Mouse (Mus musculus) ovary, postnatal 36 days (tissue): ENCODE measurements around the gene Srl.

Experiments
- DNase-seq: peaks from one replicate; pipeline ENCODE4 v3.0.0; 2022; ENCODE audit warnings: low spot score, mixed read lengths

Srl gene

DNA sequence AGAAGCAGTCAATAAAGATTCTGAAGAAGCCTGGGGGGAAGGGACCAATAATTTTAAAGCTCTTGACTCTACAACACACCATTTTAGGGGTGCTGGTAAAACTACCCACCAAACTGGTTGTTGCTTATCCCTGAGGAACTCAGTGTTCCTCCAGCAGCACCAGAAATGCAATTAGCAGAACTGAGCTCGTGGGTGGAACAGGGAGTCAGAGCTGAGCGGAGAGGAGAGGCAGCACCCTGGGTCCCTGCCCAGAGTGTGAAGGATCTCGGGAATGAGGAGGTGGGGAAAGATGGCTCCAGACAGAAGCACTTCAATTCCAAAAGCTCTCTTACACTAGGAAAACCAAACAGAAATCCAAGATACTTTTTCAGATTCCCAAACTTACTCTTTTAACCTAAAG, 68.9 kb downstream of the Srl start:
- peak; percentile 52 for DNase-seq

DNA sequence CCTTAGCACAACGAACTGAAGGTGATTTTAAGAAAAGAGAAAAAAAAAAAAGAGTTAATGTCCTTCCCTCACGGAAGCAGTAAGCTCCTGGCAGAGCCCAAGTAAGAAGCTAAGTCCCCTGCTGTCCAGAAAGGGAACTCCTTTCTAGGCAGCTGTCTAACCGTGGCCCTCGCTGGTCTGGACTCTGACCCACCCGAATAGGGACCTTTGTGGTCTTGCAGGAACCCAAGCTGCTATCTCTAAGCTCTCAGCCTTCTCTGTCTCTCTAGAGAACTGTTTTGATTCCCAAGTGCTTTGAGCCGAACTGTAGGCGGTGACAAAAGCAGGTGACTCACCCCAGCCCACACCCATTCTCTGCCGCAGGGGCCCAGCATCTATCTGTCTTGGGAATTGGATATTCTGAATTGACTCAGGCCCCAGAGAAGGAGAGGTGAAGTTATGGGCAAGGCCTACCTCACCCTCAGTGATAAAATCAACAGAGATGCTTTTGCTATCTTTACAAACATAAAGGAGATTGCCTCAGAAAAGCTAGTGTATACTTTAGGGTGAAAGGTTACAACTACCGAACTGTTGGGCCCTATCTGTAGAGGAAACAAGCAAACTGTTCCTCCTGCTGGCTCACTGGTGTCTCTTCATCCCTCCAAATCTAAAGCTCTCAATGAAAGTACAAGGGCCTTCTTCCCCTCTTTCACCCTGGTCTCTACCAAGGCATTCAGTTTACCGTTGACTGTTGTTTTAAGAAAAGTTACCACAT, 71.8 kb downstream of the Srl start:
- DNase-seq: no peak

DNA sequence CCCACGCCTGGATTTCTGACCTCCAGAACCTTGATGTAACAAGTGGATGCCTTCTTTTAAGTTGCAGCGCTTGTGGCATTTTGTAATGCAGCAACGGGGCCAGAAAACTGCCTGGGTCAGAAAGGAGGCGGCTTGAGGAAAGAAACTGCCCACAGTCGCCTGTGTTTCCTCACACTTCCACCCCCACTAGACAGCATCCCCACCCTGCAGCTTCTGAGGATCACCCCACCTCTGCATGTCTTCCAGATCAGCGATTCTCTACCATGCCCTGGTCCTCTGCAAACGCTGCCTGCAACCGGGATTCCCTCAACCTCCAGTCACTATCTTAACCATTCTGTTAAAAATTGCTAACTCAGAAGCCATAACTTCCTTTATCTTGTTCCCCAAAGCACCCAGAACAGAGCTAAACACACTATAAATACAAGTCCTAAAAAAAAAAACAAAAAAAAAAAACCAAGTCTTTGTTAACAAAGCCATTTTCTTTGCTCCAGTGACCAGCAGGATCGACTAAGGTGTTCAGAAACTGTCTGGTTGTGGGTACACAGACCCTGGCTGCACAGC, 77.0 kb downstream of the Srl start:
- DNase-seq: no peak

DNA sequence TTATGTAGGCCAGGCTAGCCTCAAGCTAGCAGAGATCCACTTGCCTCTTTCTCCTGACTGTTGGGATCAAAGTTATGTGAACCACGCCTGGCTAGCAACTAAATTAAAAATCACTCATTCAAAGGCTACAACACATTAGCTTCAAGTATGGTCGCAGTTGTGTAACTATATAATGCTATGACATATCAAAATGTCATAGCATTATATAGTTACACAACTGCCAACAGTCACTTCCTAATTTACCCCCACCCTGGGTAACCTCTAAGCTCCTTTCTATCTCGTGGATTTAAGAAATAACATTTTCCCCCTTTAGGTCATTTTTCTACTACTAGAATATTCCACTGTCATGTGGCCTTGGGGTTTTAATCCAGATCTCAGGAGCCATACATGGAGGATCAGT, 83.7 kb downstream of the Srl start:
- DNase-seq: no peak

DNA sequence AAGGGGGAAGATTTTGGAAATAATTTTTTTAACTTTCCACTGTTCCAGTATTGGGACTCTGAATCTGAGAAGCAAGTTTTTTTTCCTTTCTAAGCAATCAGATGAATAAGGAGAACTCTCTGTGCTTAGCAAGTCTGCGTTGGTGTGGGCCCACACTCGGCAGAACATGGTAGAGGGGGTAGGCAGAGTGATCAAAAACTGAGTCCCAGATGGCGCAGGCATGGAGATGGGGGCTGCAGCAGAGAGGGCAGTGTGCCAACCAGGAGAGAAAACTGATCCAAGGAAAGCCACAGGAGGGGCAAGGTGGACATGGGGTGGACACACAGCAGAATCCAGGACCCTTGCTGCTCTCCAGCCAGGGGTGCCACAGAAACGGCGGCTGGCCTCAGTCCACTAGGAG, 85.2 kb downstream of the Srl start:
- DNase-seq: no peak

DNA sequence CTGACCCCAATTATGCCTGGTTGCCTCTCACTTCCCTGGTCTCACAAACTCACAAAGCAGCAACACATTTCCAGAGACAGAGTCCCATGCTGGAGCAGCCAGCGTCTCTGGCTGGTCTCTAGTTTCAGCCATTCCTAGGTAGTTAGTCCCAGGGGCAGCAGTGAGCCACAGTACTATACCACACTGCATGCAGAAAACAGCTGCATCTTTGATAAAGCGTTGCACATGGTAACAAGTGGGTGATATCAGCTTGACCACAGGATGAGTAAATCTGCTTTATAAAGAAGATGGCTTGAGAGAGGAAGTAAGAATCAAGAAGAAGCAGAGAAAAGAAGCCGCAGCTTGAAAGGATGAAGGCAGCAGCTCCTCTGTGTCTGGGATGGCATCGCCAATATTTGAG, 85.9 kb downstream of the Srl start:
- no peak for DNase-seq

DNA sequence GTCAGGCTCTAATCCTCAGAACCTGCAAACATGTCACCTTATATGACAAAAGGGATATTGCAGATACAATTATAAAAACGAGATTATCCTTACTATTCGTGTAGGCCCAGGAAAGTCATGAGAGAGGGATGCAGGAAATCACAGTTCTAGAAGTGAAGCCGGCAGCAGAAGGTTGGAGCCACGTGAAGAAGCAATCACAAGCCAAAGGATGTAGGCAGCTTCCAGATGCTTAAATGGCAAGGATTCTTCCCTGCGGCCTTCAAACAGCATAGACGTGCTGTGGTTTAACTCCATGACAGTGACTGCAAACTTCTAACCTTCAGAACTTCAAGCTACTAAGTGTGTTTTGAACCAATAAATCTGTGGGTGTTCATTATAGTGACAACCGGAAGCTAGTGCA, 87.1 kb downstream of the Srl start:
- no peak for DNase-seq

DNA sequence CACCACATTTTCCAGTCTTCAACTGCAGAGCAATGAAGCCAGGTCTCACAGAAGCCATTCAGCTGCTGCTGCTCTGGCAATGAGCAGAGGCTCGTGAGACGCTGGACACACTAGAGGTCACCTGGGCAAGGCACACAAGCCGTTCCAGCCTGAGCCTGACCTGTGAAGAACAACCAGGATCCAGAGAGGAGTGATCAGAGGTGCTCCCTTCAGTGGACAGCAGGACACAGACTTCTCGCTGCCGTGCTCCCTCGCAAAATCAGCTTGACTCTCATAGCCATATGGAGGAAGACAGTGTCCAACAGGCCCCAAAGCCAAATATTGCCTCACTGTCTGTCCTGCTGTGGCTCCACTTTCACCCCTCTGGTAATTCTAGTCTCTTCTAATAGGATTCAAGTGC, 92.2 kb downstream of the Srl start:
- DNase-seq: no peak

DNA sequence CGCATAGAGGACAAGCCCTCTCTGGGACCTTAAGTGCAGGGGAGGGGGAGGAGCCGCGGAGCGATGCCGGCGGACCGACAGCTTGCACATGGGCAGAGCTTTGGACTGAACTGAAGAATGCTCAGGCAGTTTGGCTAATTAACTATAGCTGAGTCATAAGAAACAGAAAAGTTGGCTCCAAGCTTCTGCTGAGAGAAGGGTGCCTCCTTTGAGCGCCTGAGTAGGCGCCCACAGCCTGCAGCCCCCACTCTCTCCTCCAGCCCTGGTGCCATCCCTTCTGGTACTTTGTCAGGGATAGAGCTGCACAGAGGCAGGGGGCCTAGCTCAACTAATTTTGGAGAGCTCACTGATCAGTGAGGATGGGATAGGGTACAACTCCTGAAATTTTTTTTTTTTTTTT, 93.4 kb downstream of the Srl start:
- DNase-seq: no peak

DNA sequence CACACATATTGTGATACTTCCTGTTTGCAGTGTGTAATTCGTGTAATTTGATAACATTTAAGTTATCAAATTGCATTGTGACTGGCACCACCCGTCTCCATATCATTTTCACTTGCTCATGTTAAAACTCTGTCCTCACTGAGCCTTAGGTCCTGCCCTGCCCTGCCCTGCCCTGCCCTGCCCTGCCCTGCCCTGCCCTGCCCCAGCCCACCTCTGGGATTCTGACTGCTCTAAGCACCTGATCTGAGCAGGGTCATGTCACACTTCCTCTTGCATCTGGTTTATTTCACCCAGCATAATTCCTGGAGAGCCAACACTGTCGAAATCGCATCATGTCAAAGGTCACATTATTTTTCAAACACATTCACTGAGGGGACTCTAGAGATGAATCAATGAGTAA, 95.2 kb downstream of the Srl start:
- no peak for DNase-seq

DNA sequence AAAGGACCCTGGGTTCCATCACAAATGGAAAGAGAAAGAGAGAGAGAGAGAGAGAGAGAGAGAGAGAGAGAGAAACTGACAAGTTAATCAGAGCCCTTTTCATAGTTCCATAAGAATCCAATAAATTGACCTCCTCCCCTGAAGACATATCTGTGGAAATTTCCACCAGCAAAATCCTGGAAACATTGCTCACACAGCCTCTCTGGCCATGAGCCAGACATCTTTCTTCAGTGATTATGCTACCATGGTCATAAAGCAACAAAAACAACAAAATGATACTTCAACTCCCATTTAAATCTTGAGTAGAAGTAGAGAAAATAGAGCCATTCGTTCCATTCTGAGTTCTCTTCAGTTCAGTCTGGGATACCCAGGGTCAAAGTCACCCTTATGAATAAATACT, 97.2 kb downstream of the Srl start:
- no peak for DNase-seq

DNA sequence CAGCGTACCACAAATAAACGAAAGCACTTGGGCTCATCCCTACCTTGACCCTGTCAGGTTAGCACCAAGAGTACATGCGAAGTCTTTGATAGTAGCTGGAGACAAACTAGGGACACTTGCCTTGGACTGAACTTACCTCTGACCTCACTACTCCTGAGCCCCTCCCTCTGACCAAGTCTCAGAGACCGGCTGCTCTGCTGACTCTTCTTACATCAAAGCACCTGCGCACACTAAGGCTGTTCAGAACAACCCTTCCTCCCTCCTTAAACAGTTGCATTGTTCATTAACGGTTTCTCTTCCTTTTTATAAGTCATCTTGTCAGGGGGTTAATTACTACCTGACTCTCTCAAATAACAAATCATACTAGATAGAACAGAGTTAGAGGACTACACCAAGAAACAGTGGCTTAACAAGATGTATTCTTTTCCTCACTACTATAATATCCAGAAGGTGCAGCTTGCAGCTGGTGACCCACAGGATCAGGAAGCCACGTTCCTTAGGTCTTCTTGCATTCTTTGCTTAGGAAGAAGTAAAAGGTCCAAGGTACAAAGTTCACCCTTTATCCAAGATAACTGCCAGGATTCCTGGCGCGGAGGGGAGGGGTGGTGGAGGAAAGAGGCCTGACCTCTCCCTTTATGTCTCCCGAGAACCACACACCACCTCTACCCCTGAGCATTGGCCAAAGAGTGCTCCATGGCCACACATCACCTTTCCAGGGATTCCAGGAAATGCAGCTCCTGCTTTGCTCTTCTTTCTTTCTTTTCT, 102.1 kb downstream of the Srl start:
- DNase-seq: no peak

DNA sequence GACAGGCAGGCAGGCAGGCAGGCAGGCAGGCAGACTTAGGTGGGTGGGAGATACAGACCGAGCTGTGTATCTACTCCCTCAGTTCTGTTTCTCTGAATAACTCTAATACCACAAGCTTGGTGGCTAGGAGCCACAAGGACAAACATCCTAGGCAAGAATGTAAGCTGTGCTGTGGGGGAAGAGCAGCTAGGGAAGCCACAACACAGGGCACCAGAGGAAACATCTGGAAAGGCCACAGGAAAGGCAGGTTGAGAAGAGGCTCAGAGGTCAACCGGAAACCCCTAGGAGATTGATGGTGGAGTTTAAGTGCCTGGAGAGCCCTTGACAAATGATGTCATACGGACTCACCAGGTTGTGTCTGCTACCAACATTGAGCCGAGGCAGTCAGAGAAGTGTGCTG, 104.9 kb downstream of the Srl start:
- DNase-seq: no peak

DNA sequence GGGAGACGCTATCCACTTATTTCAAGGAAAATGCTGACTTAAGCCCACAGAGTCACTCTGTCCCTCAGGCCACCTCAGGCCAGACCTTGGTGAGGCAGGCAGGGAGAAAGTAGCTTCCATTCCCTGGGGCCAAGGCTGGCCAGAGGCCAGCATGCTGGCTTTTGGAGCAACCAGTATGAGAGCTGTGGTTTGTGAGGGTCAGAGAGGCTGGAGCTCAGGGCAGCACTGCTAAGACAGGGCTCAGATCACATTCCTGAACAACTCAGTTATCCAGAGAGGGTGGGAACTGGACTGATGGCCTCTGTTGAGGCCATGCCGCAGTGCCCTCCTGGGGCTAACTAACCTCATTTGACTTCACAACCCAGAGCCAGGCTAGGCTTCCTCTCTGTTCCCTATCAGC, 106.2 kb downstream of the Srl start:
- peak; percentile 36 for DNase-seq

DNA sequence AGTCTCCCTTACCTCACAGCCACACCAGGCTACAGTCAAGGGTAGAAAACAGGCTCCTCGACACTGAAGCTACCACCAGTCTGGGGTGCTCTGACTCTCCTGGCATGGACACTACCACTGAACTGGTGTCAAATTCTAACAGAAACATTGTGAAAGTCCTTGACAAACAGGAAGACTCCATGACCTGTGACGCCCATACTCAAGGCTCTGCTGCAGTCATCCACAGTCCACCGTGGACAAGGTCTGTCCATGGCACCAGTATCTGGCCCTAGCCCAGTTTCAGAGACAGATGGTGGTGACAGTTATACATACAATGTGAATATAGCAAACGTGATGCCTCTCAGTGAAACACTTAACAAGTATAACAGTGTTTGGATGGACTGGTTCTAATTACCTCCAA, 109.8 kb downstream of the Srl start:
- DNase-seq: no peak

DNA sequence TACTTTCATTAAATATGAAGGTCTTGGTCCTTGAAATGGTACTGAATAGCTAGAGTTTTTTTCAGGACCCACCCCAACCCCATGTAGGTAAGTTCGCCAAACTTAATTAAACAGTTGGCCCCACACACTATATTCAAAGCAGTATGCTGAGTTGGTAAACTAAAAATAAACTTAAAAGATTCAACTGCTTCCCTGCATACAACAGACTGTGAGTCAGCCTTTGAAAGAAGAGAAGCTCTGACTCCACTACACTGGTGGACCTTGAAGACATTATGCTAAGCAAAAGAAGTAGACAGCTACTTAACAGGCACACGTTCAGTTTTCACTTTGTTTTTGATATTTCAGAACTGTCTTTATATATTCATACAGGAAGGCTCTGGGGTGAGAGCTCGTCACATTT, 110.6 kb downstream of the Srl start:
- no peak for DNase-seq

DNA sequence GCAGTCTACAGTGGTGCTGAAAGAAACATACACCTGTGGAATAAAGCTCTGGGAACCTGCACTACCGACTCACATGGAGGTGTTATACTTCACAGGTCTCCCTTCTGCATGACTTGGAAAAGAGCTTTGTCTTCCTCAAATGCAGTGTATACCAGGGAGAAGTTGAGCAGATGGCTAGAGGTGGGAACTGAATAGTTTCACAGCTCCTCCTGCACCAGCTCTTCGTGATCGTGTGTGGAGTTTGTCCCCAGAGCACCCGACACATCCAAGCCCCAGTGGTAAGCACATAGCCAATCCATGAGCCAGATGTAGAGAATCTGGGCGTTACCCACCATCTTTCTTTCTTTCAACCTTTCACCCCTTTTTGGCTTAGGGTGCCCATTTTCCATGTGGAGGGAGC, 111.4 kb downstream of the Srl start:
- no peak for DNase-seq
